Mouse (Mus musculus) liver, embryonic 12.5 days (tissue): ENCODE measurements at regions not wholly inside any gene's neighbourhood (a gene's known extent, or its start where the extent isn't known, plus 50 kb on each side); places are given as distances from the start of the nearest gene placed in this dataset.
A peak's percentile ranks its signal among the peaks of the same experiment; 100 is the strongest.

ENCODE experiments used
- ATAC-seq: fragments of 200-750 bp; cut with Nextera tagmentation; 2 replicates; pipeline ENCODE4 v1.8.0; 2017; ENCODE audit warnings: moderate number of reproducible peaks, mild to moderate bottlenecking, moderate library complexity
- H3K27ac ChIP-seq: fragments of 300-500 bp; sonication (generic); 2 replicates; pipeline ENCODE4 v1.5.1; 2016; ENCODE audit warnings: mild to moderate bottlenecking
- H3K27me3 ChIP-seq: fragments of 300-500 bp; sonication (generic); replicated peaks from 2 replicates; pipeline ENCODE4 v1.6.1; 2016; ENCODE audit warnings: mild to moderate bottlenecking, moderate library complexity
- H3K36me3 ChIP-seq: fragments of 300-500 bp; sonication (generic); 2 replicates; pipeline ENCODE4 v1.6.1; 2016; ENCODE audit warnings: mild to moderate bottlenecking, moderate library complexity
- H3K4me1 ChIP-seq: fragments of 300-500 bp; sonication (generic); 2 replicates; pipeline ENCODE4 v1.6.1; 2016
- H3K4me2 ChIP-seq: fragments of 300-500 bp; sonication (generic); 2 replicates; pipeline ENCODE4 v1.6.1; 2016; ENCODE audit warnings: mild to moderate bottlenecking, moderate library complexity
- H3K4me3 ChIP-seq: fragments of 300-500 bp; sonication (generic); 2 replicates; pipeline ENCODE4 v1.5.1; 2016; ENCODE audit warnings: mild to moderate bottlenecking, moderate library complexity
- H3K9ac ChIP-seq: fragments of 300-500 bp; sonication (generic); 2 replicates; pipeline ENCODE4 v1.6.1; 2016; ENCODE audit warnings: mild to moderate bottlenecking, moderate library complexity
- H3K9me3 ChIP-seq: fragments of 300-500 bp; sonication (generic); replicated peaks from 2 replicates; pipeline ENCODE4 v1.6.1; 2016; ENCODE audit warnings: mild to moderate bottlenecking, moderate library complexity
- WGBS: fragments of 180-500 bp; shearing (Covaris S2); methylation state at CpG from one replicate; pipeline ENCODE4 v1.1.7; 2016; ENCODE audit not compliant: insufficient replicate concordance; 5-methylcytosine and 5-hydroxymethylcytosine counted together

DNA sequence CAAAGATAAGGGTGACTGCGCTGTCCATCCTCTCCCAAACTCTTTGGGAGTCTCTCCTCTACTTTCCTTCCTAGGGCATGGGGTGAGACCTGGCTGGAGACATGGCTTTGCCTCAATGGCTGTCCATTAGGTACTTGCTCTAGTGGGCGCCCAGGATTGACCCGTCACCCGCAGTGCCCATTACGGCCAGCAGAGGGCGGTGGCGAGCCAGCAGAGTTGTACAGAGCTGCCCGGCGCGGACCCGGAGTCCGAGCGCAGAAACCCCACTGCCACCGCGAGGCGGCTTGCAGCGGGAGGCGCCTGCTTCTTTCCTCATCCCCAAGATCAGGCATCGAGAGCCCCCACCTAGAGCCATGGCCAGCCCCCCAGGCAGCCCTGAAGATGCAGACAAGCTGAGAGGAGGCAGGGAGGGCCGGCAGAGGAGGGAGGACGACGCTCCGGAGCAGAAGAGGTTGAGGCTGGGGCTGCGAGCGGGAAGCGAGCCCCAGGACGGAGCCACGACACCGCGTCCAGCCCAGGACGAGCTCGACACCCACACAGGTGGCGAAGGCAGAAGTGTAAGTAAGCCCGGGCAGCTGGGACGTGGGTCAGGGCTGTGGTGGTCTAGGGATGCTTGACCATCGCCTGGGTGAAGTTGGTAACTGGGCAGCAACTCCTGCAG is 50.9 kb upstream of the Eef2kmt start:
- H3K4me2 ChIP-seq: peak overlapping the region; percentile 58
- WGBS: 3% methylated on average over 36 of the region's 36 CpGs
- no peak overlapping the region for H3K27ac ChIP-seq
- ATAC-seq: peak; percentile 67
- H3K36me3 ChIP-seq: no peaks in the 10 kb centered on the region
- H3K9ac ChIP-seq: no peak overlapping the region
- no peaks in the 10 kb centered on the region for H3K9me3 ChIP-seq
- H3K4me3 ChIP-seq: peak overlapping the region; percentile 31
- peaks cover 5% of the 10 kb centered on the region; the same call in 1 of the 2 replicates for H3K4me1 ChIP-seq
- peaks cover 22% of the 10 kb centered on the region; the same call in 1 of the 2 replicates for H3K27me3 ChIP-seq
